Mouse (Mus musculus) kidney, postnatal 25 days (tissue): ENCODE data around the gene A930017K11Rik.

Experiments
- DNase-seq, 2 experiments: peaks; one replicate each; pipeline ENCODE4 v3.0.0; 2021; ENCODE audit warnings: mixed read lengths in 2 of 2

Gene A930017K11Rik

GRCm38 (mm10) chr17:25922120-25922519 lies 30.2 kb downstream of the A930017K11Rik start:
- peak; percentile 62 to 75 for DNase-seq

- peak; percentile 100 for DNase-seq
Observed at GRCm38 (mm10) chr17:25919786-25920642, 32.4 kb downstream of the A930017K11Rik start.

DNA sequence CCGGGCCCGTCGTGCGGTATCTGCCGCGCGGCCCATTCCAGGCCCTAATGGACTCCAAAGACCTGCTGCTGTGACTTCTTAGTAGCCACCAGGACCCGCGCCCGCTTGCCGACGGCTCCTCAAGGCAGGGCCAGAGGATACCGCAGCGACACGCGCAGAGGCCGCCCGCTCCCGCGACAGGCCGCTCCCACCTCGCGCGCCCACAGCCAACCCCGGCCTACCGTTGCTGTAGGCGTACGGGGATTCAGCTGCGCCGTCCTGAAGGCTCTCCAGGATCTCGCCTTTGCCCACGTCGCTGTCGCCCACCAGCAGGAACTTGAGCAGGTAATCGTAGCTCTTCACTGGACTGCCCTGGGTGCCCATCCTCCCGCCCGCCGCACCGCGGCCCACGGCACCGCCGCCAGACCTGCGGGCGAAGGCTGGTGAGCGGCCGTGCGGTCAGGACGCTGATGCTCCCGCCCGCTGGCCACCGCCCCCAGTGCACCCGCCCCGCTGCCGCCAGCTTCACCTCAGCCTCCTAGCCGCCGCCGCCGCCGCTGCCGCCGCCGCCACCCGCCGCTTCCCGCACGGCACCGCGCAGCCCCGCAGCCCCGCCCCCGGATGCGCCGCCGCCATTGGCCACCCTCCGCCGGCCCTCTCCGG lies 33.1 kb downstream of the A930017K11Rik start, which contains the start of gene Rab40c:
Gene Rab40c, minus strand, starts transcription at position 584 of the 642 bp plus-strand sequence.
- peak in 1 of 2 experiments; percentile 28 for DNase-seq

GRCm38 (mm10) chr17:25918037-25918750 lies 34.2 kb downstream of the A930017K11Rik start:
- no peak for DNase-seq

GRCm38 (mm10) chr17:25916931-25917647 lies 35.3 kb downstream of the A930017K11Rik start:
- DNase-seq, result no peak

- no peak for DNase-seq
Observed at GRCm38 (mm10) chr17:25914295-25914694, 38.1 kb downstream of the A930017K11Rik start.

DNA sequence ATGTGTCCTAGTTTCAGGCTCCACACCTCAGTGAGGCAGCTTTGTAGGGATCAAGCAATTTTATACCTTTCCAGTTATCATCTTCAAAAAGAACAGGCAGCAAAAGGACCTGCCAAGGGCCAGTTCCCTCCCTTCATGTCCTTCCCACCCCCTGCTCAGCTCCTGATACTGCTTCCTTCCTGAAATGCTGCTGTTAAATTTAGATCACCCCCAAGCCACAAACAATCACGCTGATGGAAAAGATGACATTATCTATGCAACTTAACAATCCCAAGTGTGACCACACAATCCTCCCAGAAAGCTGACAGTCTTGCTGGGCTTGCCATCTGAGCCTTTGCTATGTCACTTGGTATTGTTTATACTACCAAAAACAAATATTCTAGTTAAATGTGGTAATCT lies 38.5 kb downstream of the A930017K11Rik start:
- no peak for DNase-seq

DNA sequence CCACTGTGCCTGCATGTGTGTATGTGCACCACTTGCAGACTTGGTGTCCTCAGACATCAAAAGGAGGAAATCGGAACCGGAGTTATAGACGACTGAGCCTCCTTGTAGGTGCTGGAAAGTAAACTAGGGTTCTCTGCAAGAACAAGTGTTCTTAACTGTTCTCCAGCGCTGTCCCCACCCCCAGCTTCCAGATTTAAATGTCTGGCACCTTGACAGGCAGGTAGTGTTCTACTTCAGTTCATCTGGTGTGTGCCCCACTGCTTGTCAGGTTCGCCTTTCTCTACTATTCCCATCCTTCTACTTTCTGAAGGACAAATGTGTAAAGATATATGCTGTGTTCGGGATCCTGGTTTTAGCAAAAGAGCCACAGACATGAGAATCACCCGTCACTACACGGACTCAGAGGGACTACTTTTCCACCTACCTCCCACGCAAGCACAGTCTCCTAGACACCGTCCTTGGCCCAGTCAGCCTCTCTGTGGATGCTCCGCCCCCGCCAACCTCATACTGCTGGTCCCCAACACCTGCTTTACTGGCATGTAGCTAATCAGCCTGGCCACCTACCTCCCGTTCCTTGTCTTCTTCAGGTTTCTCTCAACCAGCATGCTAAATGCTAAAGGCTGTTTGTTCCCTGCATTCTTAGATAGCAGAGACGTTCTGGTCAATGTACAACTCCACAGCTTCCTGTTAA lies 39.0 kb downstream of the A930017K11Rik start:
- DNase-seq, result peak; percentile 52 to 71

DNA sequence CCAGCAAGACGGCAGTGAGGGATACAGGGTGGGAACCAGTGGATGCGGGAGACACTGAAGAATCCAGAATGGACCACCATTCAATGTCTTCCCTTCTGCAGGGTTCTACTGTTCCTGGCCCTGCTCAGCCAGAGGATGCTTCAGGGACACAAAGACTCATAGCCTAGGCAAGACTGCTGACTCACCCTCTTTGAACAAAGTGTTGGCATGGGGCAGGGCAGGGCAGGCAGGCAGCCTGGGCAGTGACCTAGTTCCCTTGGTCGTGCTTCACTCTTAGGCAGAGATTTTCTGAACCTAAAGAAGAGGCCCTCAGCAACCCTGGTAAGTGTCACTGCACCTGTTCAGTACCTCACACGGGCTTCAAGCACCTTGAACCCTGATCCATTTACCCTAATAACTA lies 40.5 kb downstream of the A930017K11Rik start:
- peak; percentile 49 to 71 for DNase-seq

GRCm38 (mm10) chr17:25907640-25908039 lies 44.7 kb downstream of the A930017K11Rik start:
- no peak for DNase-seq

- DNase-seq, result no peak
Observed at GRCm38 (mm10) chr17:25903061-25903460, 49.3 kb downstream of the A930017K11Rik start.

GRCm38 (mm10) chr17:25900193-25900592 lies 52.2 kb downstream of the A930017K11Rik start:
- no peak for DNase-seq
